Mouse (Mus musculus) heart, embryonic 16.5 days (tissue): ENCODE results near the gene Igf2bp1. TPM values are rescaled to one million over a fixed set of nuclear protein-coding genes. Genes with fewer than 3 reads are reported as not detected.

ENCODE experiments used
- ATAC-seq: fragments of 200-750 bp; cut with Nextera tagmentation; replicated peaks from 2 replicates; pipeline ENCODE4 v1.8.0; 2017; ENCODE audit warnings: moderate number of reproducible peaks; ENCODE audit not compliant: insufficient read depth, low FRiP score; ENCODE audit errors: extremely low read depth
- H3K27ac ChIP-seq: fragments of 300-500 bp; sonication (generic); 2 replicates; pipeline ENCODE4 v1.5.1; 2014; ENCODE audit warnings: mild to moderate bottlenecking, low read length, control low read depth, moderate library complexity
- H3K27me3 ChIP-seq: fragments of 300-500 bp; sonication (generic); 2 replicates; pipeline ENCODE4 v1.6.1; 2014; ENCODE audit warnings: low read length, mixed read lengths; ENCODE audit not compliant: control insufficient read depth, insufficient read depth
- H3K36me3 ChIP-seq: fragments of 300-500 bp; sonication (generic); 2 replicates; pipeline ENCODE4 v1.6.1; 2014; ENCODE audit not compliant: control insufficient read depth, insufficient read depth
- H3K4me1 ChIP-seq: fragments of 300-500 bp; sonication (generic); 2 replicates; pipeline ENCODE4 v1.6.1; 2014; ENCODE audit warnings: low read length, mixed read lengths; ENCODE audit not compliant: control insufficient read depth, insufficient read depth
- H3K4me2 ChIP-seq: fragments of 300-500 bp; sonication (generic); 2 replicates; pipeline ENCODE4 v1.6.1; 2014; ENCODE audit warnings: low read depth, mild to moderate bottlenecking, control low read depth, low read length
- H3K4me3 ChIP-seq: fragments of 300-500 bp; sonication (generic); 2 replicates; pipeline ENCODE4 v1.5.1; 2014; ENCODE audit warnings: mild to moderate bottlenecking, control low read depth, low read length
- H3K9ac ChIP-seq: fragments of 300-500 bp; sonication (generic); 2 replicates; pipeline ENCODE4 v1.6.1; 2014; ENCODE audit warnings: low read length, control low read depth
- H3K9me3 ChIP-seq: fragments of 300-500 bp; sonication (generic); replicated peaks from 2 replicates; pipeline ENCODE4 v1.6.1; 2016; ENCODE audit warnings: low read length; ENCODE audit not compliant: control insufficient read depth
- WGBS: fragments of 180-500 bp; shearing (Covaris S2); extraction: QIAGEN DNeasy Blood & Tissue Kit; methylation state at CpG from one replicate; pipeline ENCODE4 v1.1.7; 2014; 5-methylcytosine and 5-hydroxymethylcytosine counted together
- polyA plus RNA-seq: library from polyadenylated mRNA; unstranded; fragments of >200 nt; fragmentation: Nextera tagmentation; extraction: Ambion mirVana; gene quantifications from 2 replicates; pipeline ENCODE4 v1.2.1, GENCODE M21; 2015

Igf2bp1 gene
- polyA plus RNA-seq, 1 experiment from 2014 or later = 21.1 TPM

GRCm38 (mm10) chr11:96003969-96004792 is 1.6 kb downstream of the Igf2bp1 start:
- Histone ChIP-seq H3K27ac (peak overlapping the region; percentile 90), H3K9me3 (no peaks in the 10 kb centered on the region), H3K27me3 (no peaks in the 10 kb centered on the region), H3K36me3 (no peaks in the 10 kb centered on the region), H3K4me3 (peak overlapping the region; percentile 83), H3K4me2 (peak overlapping the region; percentile 99), H3K4me1 (peaks cover 36% of the 10 kb centered on the region), H3K9ac (peak overlapping the region; percentile 95)
- no peak for ATAC-seq
- under 1% methylated on average over 32 of the region's 32 CpGs for WGBS

DNA sequence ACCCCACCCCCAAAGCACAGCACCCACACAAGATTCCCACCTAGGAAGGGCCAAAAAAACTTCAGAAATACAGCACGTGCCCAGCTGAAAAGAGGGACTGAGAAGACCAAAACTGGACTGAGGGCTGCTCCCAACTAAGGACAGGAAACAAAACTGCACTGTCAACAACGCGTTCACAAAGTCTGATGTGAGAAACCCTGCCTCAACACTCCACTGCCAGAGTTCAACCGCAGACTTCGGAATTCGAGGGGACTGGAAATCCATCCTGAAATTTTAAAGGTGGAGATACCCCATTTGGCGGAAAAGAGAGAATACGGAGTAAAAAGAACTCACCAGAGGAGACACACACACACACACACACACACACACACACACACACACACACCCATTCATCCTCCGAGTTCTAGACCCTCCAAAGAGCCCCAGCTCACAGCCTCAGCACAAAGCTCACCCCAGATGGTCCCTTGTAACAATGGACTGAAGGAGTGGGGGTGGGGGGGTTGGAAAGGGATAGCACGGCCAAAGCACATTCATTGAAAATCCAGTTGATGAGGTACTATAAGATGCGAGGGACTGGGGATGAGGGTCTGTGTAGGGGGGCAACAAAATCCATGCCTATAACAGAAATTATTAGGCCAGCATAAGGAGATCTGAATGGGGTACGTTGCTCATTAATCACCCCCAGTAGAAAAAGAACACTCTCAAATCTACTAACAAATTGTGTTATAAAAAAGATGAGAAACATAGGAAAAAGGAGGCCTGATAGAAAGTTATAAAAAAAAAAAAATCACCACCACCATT is 2.4 kb downstream of the Igf2bp1 start:
- no peaks in the 10 kb centered on the region for H3K27me3 ChIP-seq

GRCm38 (mm10) chr11:95994151-95994550 is 11.6 kb downstream of the Igf2bp1 start:
- Histone ChIP-seq H3K27me3 (no peaks in the 10 kb centered on the region), H3K4me1 (peaks cover 27% of the 10 kb centered on the region), H3K36me3 (peaks cover 2% of the 10 kb centered on the region; the same call in 1 of the 2 replicates), H3K27ac (no peak overlapping the region), H3K9me3 (no peaks in the 10 kb centered on the region), H3K4me3 (no peak overlapping the region), H3K9ac (no peak overlapping the region), H3K4me2 (no peak overlapping the region)
- 93% methylated on average over 8 of the region's 8 CpGs for WGBS
- ATAC-seq = no peak

More for the DNA sequence above, 2.4 kb downstream of the Igf2bp1 start:
- no peak overlapping the region; the same call in 1 of the 2 replicates for H3K27ac ChIP-seq
- no peak for ATAC-seq
- H3K4me2 ChIP-seq = peak overlapping the region; percentile 99
- peaks cover 36% of the 10 kb centered on the region for H3K4me1 ChIP-seq
- H3K9me3 ChIP-seq = no peaks in the 10 kb centered on the region
- H3K4me3 ChIP-seq = peak overlapping the region; percentile 42
- peak overlapping the region; percentile 95 for H3K9ac ChIP-seq
- 7% methylated on average over 12 of the region's 12 CpGs for WGBS
- no peaks in the 10 kb centered on the region for H3K36me3 ChIP-seq

DNA sequence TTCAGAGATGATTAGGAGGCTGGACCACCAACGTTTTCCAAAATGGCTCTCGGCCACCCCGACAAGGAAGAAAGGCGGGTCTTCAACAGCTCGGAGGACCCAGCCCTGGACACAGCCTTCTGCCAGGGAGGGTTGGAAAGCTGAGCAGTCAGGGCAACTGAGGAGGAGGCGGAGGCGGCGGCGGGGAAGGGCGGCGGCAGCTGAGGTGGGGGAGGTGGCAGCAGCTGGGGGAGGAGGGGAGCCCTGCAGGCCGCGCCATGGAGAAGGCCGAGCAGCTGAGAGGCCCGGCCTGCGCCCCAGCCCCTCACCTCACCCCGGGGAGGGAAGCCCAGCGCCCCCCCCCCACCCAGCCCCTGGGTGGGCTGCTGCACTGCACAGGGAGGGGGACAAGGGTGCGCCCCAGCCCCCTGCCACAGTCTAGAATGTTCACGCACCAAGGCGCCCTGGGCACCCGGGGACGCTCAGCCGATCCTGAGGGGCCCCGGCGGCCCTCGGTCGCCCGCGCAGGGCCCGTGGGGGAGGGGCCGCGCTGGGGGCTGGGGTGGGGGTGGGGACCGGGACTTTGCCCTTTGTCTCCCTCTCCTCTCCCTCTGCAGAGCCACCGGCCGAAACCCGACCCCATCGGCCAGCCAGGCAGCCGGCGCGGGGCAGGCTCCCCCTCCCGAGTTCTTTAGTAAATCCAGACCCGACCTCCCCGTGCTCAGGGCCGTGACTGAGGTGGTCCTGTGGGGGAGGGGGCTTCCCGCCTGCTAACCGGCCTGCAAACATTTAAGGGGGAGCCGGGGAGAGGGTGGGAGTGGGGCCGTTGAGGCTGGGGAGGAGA is 14.6 kb downstream of the Igf2bp1 start:
- Histone ChIP-seq H3K4me2 (peak overlapping the region; percentile 86), H3K4me1 (peaks cover 44% of the 10 kb centered on the region), H3K27me3 (no peaks in the 10 kb centered on the region), H3K9ac (peak overlapping the region; percentile 89), H3K9me3 (no peaks in the 10 kb centered on the region), H3K27ac (peak overlapping the region; percentile 83), H3K36me3 (no peaks in the 10 kb centered on the region), H3K4me3 (peak overlapping the region; percentile 65)
- 8% methylated on average over 48 of the region's 49 CpGs for WGBS
- peak; percentile 60 for ATAC-seq

GRCm38 (mm10) chr11:95990431-95990830 is 15.3 kb downstream of the Igf2bp1 start:
- Histone ChIP-seq H3K9me3 (no peaks in the 10 kb centered on the region), H3K4me1 (peaks cover 44% of the 10 kb centered on the region), H3K36me3 (no peaks in the 10 kb centered on the region), H3K4me2 (peak overlapping the region; percentile 86), H3K27me3 (no peaks in the 10 kb centered on the region), H3K4me3 (peak overlapping the region; percentile 65; the same call in 1 of the 2 replicates), H3K27ac (peak overlapping the region; percentile 83), H3K9ac (peak overlapping the region; percentile 89)
- ATAC-seq = no peak
- 56% methylated on average over 4 of the region's 4 CpGs for WGBS

DNA sequence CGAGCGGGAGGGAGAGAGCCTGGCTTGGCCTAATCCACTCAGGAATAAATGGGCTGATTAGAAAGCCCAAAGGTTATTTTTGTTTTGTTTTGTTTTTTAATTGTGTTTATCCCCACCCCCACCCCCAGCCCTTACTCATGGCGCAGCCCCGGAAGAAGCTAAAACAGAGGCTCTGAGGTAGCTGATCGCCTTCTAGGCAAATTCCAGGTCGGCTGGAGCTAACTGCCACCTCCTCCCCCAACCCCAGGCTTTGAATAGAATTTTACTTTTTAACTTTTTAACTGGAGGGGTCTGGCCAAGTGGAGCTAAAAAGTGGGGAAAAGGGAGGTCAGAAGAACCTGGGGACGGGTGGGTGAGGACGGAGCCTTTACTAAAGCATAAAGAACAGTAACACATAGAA is 15.9 kb downstream of the Igf2bp1 start:
- H3K4me2 ChIP-seq = no peak overlapping the region
- H3K36me3 ChIP-seq = no peaks in the 10 kb centered on the region
- no peak overlapping the region for H3K9ac ChIP-seq
- H3K4me3 ChIP-seq = no peak overlapping the region
- no peak for ATAC-seq
- H3K27me3 ChIP-seq = no peaks in the 10 kb centered on the region
- H3K27ac ChIP-seq = no peak overlapping the region
- H3K9me3 ChIP-seq = no peaks in the 10 kb centered on the region
- H3K4me1 ChIP-seq = peaks cover 44% of the 10 kb centered on the region
- WGBS = 68% methylated on average over 8 of the region's 8 CpGs

DNA sequence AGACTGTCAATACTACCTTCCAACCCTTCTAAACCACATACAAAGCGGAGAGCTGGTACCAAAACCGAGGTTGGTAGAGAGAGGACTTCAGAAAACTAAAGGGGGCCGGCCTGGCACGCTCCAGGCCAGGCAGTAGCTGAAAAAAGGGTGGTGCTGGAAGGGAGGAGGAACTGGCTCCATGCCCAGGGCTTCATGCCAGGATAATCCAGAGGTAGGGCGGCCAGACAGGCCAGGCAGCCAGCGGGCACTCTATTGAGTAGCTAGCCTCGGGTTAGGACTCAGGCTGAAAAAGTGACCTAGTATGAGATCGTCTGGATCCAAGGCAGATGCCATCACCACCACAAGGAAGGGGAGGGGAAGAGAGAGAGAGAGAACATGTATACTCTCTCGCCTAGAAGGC is 17.2 kb downstream of the Igf2bp1 start:
- WGBS = 25% methylated on average over 9 of the region's 9 CpGs
- H3K9ac ChIP-seq = peak overlapping the region; percentile 42; the same call in 1 of the 2 replicates

DNA sequence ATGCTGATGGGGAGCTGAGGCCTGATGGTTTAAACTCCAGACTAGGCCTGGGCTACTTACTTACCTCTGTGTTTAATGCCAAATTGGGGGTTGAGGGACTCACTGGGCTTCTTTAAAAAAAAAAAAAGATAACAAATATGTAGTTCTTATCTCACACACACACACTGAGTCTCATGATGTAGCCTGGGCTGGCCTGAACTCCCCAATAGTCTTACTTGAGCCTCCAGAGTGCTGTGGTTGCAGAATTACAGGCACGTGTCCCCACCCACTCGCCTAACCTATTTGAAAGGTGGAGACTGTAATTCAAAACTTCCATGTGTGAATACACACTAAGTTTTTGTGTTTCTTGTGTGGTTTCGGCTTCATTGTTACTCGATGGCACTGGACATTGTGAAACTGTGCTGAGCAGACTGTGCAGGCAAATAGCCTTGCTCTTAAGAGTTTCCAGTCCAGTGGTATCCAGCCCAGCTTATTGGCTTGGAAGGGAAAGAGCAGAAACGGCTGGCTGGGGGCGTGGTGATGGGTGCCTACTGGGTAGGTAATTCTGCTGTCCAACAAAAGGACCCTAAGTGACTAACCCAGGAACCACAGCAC is 17.8 kb downstream of the Igf2bp1 start:
- WGBS = 60% methylated on average over 6 of the region's 6 CpGs
- no peaks in the 10 kb centered on the region for H3K27me3 ChIP-seq
- H3K36me3 ChIP-seq = no peaks in the 10 kb centered on the region
- H3K4me1 ChIP-seq = peaks cover 54% of the 10 kb centered on the region
- H3K9ac ChIP-seq = peak overlapping the region; percentile 42; the same call in 1 of the 2 replicates
- peak overlapping the region; percentile 40 for H3K4me2 ChIP-seq
- no peaks in the 10 kb centered on the region for H3K9me3 ChIP-seq
- H3K27ac ChIP-seq = peak overlapping the region; percentile 88
- no peak for ATAC-seq
- no peak overlapping the region for H3K4me3 ChIP-seq

More for the DNA sequence above, 17.2 kb downstream of the Igf2bp1 start:
- peak overlapping the region; percentile 88 for H3K27ac ChIP-seq
- no peaks in the 10 kb centered on the region for H3K27me3 ChIP-seq
- ATAC-seq = peak; percentile 79
- no peaks in the 10 kb centered on the region for H3K9me3 ChIP-seq
- no peaks in the 10 kb centered on the region for H3K36me3 ChIP-seq
- peaks cover 49% of the 10 kb centered on the region for H3K4me1 ChIP-seq
- peak overlapping the region; percentile 40 for H3K4me2 ChIP-seq
- no peak overlapping the region for H3K4me3 ChIP-seq
